Mouse (Mus musculus): ENCODE measurements around the gene Nupl2.

The Nupl2 gene

DNA sequence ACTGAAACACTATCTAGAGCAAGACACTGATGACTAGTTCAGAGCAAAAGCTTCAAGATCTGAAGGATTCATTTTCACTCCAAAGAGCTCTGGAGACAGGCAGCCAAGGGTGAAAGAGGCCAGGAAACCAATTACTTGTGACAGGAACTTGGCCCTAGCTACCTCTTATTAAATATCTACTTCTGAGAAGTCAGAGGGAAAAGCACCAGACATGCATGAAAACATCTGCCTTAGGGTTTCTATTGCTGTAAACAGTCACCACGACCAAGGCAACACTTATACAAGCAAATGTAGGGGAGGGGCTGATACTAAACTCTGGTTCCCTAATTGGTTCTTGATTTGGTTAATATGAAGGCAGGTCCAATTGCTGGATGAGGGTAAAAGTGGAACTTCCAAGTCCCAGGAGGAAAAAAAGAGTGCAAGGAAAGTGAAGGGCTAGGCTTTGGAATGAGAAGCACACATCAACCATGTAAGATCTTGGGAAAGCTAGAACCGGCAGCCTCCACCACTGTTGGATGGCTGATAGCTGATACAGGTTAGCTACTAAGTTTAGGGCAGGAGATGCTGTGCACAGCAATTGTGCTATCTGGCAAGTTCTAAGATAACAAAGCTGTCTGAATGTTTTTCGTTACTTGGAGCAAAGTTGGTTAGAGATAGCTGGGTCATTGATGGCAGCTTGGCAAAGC is 49.2 kb downstream of the Nupl2 start:
- no peak for DNase-seq (ENCODE audit: low spot score)

DNA sequence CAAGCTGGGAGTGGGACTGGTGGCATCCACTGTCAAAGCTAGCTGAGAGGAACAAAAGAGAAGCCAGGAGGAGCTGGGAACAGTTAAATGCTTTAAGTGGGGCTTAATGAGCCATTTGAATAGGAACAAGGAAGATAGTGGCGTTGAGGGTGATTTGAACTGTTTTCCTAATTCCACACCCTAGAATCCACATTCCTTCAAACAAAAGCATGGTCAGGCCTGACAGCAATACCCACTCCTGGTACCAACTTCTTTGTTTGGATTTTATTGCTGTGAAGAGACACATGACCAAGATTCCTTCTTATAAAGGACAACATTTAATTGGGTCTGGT is 49.8 kb downstream of the Nupl2 start:
- no peak for DNase-seq (ENCODE audit: low spot score)

DNA sequence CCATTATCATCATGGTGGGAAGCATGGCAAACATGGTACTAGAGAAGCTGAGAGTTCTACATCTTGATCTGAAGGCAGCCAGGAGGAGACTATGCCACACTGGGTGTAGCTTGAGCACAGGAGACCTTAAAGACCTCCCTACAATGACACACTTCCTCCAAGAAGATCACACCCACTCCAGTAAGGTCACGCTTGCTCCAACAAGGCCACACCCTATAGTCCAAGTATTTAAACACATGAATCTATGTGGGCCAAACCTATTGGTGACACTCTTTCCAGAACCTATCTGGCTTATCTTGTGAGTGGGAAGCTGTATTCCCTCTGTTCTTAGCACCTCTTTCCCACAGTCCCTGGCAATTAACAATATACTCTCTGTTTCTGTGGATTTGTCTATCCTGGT is 50.1 kb downstream of the Nupl2 start:
- DNase-seq (ENCODE audit: low spot score), result no peak

Measured in spleen, adult 12 weeks (tissue).